Mouse (Mus musculus) thymus, adult 2 months (tissue): ENCODE measurements at regions not wholly inside any gene's neighbourhood (a gene's known extent, or its start where the extent isn't known, plus 50 kb on each side); places are given as distances from the start of the nearest gene placed in this dataset.

ENCODE experiments used
- CTCF ChIP-seq: fragments of 200-500 bp; IDR thresholded peaks from 2 replicates; pipeline ENCODE4 v1.5.1; 2012; ENCODE audit warnings: mild to moderate bottlenecking, control low read depth, low read length, moderate library complexity, borderline replicate concordance; ENCODE audit not compliant: control insufficient read depth, poor library complexity, insufficient read depth; ENCODE audit errors: extremely low read depth
- POLR2A ChIP-seq: fragments of 200-500 bp; IDR thresholded peaks from 2 replicates; pipeline ENCODE4 v1.6.1; 2012; ENCODE audit warnings: mild to moderate bottlenecking, low read length, control low read depth, moderate library complexity; ENCODE audit not compliant: control insufficient read depth, poor library complexity, insufficient read depth; ENCODE audit errors: extremely low read depth

- TF ChIP-seq CTCF, result no peak
- TF ChIP-seq POLR2A, result no peak
Measured at GRCm38 (mm10) chr2:178631966-178632365, 201.6 kb downstream of the Cdh26 start.
